Mouse (Mus musculus) midbrain, embryonic 13.5 days (tissue): Measurements from ENCODE around the gene Fzr1. TPM values are rescaled to one million over a fixed set of nuclear protein-coding genes. Genes with fewer than 3 reads are reported as not detected.

ENCODE experiments used
- ATAC-seq: fragments of 200-750 bp; cut with Nextera tagmentation; 2 replicates; pipeline ENCODE4 v1.8.0; 2017; ENCODE audit warnings: mild to moderate bottlenecking, moderate TSS enrichment, moderate library complexity
- H3K27ac ChIP-seq: fragments of 300-500 bp; sonication (generic); 2 replicates; pipeline ENCODE4 v1.5.1; 2015; ENCODE audit warnings: inconsistent platforms, mild to moderate bottlenecking, moderate library complexity
- H3K27me3 ChIP-seq: fragments of 300-500 bp; sonication (generic); 2 replicates; pipeline ENCODE4 v1.6.1; 2015; ENCODE audit warnings: mild to moderate bottlenecking, inconsistent platforms
- H3K36me3 ChIP-seq: fragments of 300-500 bp; sonication (generic); 2 replicates; pipeline ENCODE4 v1.6.1; 2015; ENCODE audit warnings: mild to moderate bottlenecking, inconsistent platforms
- H3K4me1 ChIP-seq: fragments of 300-500 bp; sonication (generic); replicated peaks from 2 replicates; pipeline ENCODE4 v1.6.1; 2015; ENCODE audit warnings: inconsistent platforms
- H3K4me2 ChIP-seq: fragments of 300-500 bp; sonication (generic); replicated peaks from 2 replicates; pipeline ENCODE4 v1.6.1; 2015; ENCODE audit warnings: moderate library complexity, mild to moderate bottlenecking, inconsistent platforms
- H3K4me3 ChIP-seq: fragments of 300-500 bp; sonication (generic); replicated peaks from 2 replicates; pipeline ENCODE4 v1.5.1; 2015; ENCODE audit warnings: mild to moderate bottlenecking, inconsistent platforms
- H3K9ac ChIP-seq: fragments of 300-500 bp; sonication (generic); replicated peaks from 2 replicates; pipeline ENCODE4 v1.6.1; 2015; ENCODE audit warnings: mild to moderate bottlenecking, inconsistent platforms
- H3K9me3 ChIP-seq: fragments of 300-500 bp; sonication (generic); 2 replicates; pipeline ENCODE4 v1.6.1; 2016; ENCODE audit warnings: mild to moderate bottlenecking, inconsistent platforms
- WGBS: fragments of 180-500 bp; shearing (Covaris S2); methylation state at CpG from one replicate; pipeline ENCODE4 v1.1.7; 2015; 5-methylcytosine and 5-hydroxymethylcytosine counted together
- microRNA-seq: library from miRNA; unstranded; fragments of <30 nt; microRNA quantifications from one replicate; pipeline ENCODE4, GENCODE M21; 2016
- polyA plus RNA-seq: library from polyadenylated mRNA; unstranded; fragments of >200 nt; fragmentation: Nextera tagmentation; extraction: Ambion mirVana; gene quantifications from 2 replicates; pipeline ENCODE4 v1.2.1, GENCODE M21; 2015

Fzr1 gene
- polyA plus RNA-seq, 1 experiment from 2014 or later = 133 TPM

GRCm38 (mm10) chr10:81318589-81319329 lies 59.6 kb downstream of the Fzr1 start:
- Histone ChIP-seq H3K4me3 (0 out of 2 replicates have a peak overlapping the region, but pooled peaks have one; percentile 96), H3K4me2 (peak overlapping the region; percentile 87), H3K9me3 (no peaks in the 10 kb centered on the region), H3K36me3 (peaks cover 66% of the 10 kb centered on the region), H3K27me3 (no peaks in the 10 kb centered on the region), H3K27ac (no peak overlapping the region), H3K4me1 (peaks cover 36% of the 10 kb centered on the region), H3K9ac (peak overlapping the region; percentile 54; the same call in 1 of the 2 replicates)
- 93% methylated on average over 13 of the region's 13 CpGs for WGBS
- ATAC-seq = no peak

DNA sequence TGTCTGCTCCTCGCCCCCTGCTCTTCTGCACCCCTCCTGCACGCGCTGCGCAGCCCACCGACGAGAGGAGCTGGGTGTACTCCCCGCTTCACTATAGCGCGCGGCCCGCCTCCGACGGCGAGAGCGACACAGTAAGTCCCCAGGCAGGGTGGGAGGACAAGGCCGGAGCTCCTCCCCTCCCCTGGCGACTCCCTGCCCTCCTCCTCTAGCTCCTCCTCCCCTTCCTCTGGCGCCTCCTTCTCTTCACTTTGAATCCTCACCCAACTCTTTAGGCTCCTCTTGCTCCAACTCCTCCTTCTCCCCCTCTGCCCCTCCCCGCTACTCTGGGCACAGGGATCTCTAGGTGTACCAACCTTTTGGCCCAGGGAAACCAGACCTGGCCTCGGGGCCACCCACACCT lies 61.0 kb downstream of the Fzr1 start:
- WGBS = 12% methylated on average over 20 of the region's 20 CpGs
- Histone ChIP-seq H3K27me3 (no peaks in the 10 kb centered on the region), H3K9ac (no peak overlapping the region; the same call in 1 of the 2 replicates), H3K4me1 (peaks cover 33% of the 10 kb centered on the region), H3K4me2 (peak overlapping the region; percentile 17; the same call in 1 of the 2 replicates), H3K4me3 (no peak overlapping the region), H3K27ac (no peak overlapping the region), H3K36me3 (peaks cover 66% of the 10 kb centered on the region), H3K9me3 (no peaks in the 10 kb centered on the region)
- ATAC-seq = no peak

GRCm38 (mm10) chr10:81316338-81317060 lies 61.8 kb downstream of the Fzr1 start:
- no peak overlapping the region for H3K4me3 ChIP-seq
- H3K36me3 ChIP-seq = peaks cover 72% of the 10 kb centered on the region
- ATAC-seq = no peak
- 0 out of 2 replicates have a peak overlapping the region, but pooled peaks have one; percentile 17 for H3K4me2 ChIP-seq
- WGBS = 42% methylated on average over 16 of the region's 16 CpGs
- H3K27me3 ChIP-seq = no peaks in the 10 kb centered on the region
- H3K9ac ChIP-seq = no peak overlapping the region; the same call in 1 of the 2 replicates
- no peak overlapping the region for H3K27ac ChIP-seq
- H3K4me1 ChIP-seq = peaks cover 25% of the 10 kb centered on the region
- no peaks in the 10 kb centered on the region for H3K9me3 ChIP-seq

Small RNA genes lying within 50 kb of the gene (microRNA-seq; reads per million reads assigned to microRNA genes)
- gene Mir1191b (not detected), gene Mir6913 (0.62 reads per million)

Other genes starting within 250 kb of the Fzr1 start
- 13.2 and 15.2 TPM in 2 replicates for gene Zbtb7a, start 243.3 kb downstream of the Fzr1 start, polyA plus RNA-seq
- 60.0 and 60.9 TPM in 2 replicates for gene Pias4, start 210.6 kb downstream of the Fzr1 start, polyA plus RNA-seq
- 565 and 579 TPM in 2 replicates for gene Eef2, start 201.9 kb downstream of the Fzr1 start, polyA plus RNA-seq
- gene Dapk3, start 195.5 kb downstream of the Fzr1 start, polyA plus RNA-seq = 48.4 and 67.3 TPM in 2 replicates
- 0.12 and 0.15 TPM in 2 replicates for gene 4930442H23Rik, start 194.7 kb downstream of the Fzr1 start, polyA plus RNA-seq
- gene Nmrk2, start 176.5 kb downstream of the Fzr1 start, polyA plus RNA-seq = 0.16 TPM in 1 of 2 replicates, not detected in the other
- 66.0 and 77.3 TPM in 2 replicates for gene Atcay, start 147.7 kb downstream of the Fzr1 start, polyA plus RNA-seq
- gene Zfr2, start 145.4 kb downstream of the Fzr1 start, polyA plus RNA-seq = 16.5 and 19.7 TPM in 2 replicates
- 7.2 and 8.8 TPM in 2 replicates for gene Matk, start 125.6 kb downstream of the Fzr1 start, polyA plus RNA-seq
- gene Mrpl54, start 111.6 kb downstream of the Fzr1 start, polyA plus RNA-seq = 138 and 148 TPM in 2 replicates
- 27.9 and 30.8 TPM in 2 replicates for gene Apba3, start 111.6 kb downstream of the Fzr1 start, polyA plus RNA-seq
- gene Tjp3, start 86.9 kb downstream of the Fzr1 start, polyA plus RNA-seq = 4.9 and 5.5 TPM in 2 replicates
- 92.8 and 99.6 TPM in 2 replicates for gene Pip5k1c, start 85.6 kb downstream of the Fzr1 start, polyA plus RNA-seq
- gene Cactin, start 57.4 kb downstream of the Fzr1 start, polyA plus RNA-seq = 35.5 and 35.8 TPM in 2 replicates
- 4.7 and 4.9 TPM in 2 replicates for gene Tbxa2r, start 49.8 kb downstream of the Fzr1 start, polyA plus RNA-seq
- gene Gipc3, start 35.2 kb downstream of the Fzr1 start, polyA plus RNA-seq = not detected in 2 replicates
- gene Hmg20b, start 28.0 kb downstream of the Fzr1 start, polyA plus RNA-seq = 46.5 and 49.8 TPM in 2 replicates
- 8.8 and 10.1 TPM in 2 replicates for gene Mfsd12, start 21.0 kb downstream of the Fzr1 start, polyA plus RNA-seq
- 0.44 and 0.70 TPM in 2 replicates for gene 4930404N11Rik, start 12.7 kb downstream of the Fzr1 start, polyA plus RNA-seq
- 73.5 TPM in 2 replicates for gene Dohh, start 5.9 kb upstream of the Fzr1 start, polyA plus RNA-seq
- gene Gm48551, start 6.0 kb upstream of the Fzr1 start, polyA plus RNA-seq = 6.9 and 7.2 TPM in 2 replicates
- gene Gm48552, start 10.5 kb upstream of the Fzr1 start, polyA plus RNA-seq = 1.2 and 2.1 TPM in 2 replicates
- 1.4 and 1.9 TPM in 2 replicates for gene Smim24, start 14.5 kb upstream of the Fzr1 start, polyA plus RNA-seq
- 13.1 and 15.2 TPM in 2 replicates for gene Nfic, start 77.1 kb upstream of the Fzr1 start, polyA plus RNA-seq
- 75.5 and 79.4 TPM in 2 replicates for gene Celf5, start 104.2 kb upstream of the Fzr1 start, polyA plus RNA-seq
- 57.1 and 58.2 TPM in 2 replicates for gene Ncln, start 117.9 kb upstream of the Fzr1 start, polyA plus RNA-seq
- 0.64 and 0.77 TPM in 2 replicates for gene S1pr4, start 121.6 kb upstream of the Fzr1 start, polyA plus RNA-seq
- 0.94 and 1.0 TPM in 2 replicates for gene Gna15, start 145.7 kb upstream of the Fzr1 start, polyA plus RNA-seq
- 74.5 and 77.1 TPM in 2 replicates for gene Gna11, start 166.7 kb upstream of the Fzr1 start, polyA plus RNA-seq
- 451 and 572 TPM in 2 replicates for gene Aes, start 181.0 kb upstream of the Fzr1 start, polyA plus RNA-seq
- 23.6 and 26.2 TPM in 2 replicates for gene Tle2, start 196.0 kb upstream of the Fzr1 start, polyA plus RNA-seq
- gene Tle6, start 222.6 kb upstream of the Fzr1 start, polyA plus RNA-seq = 2.8 and 4.4 TPM in 2 replicates
- gene BC025920, start 227.8 kb upstream of the Fzr1 start, polyA plus RNA-seq = 2.9 and 3.0 TPM in 2 replicates
- 64.7 and 67.4 TPM in 2 replicates for gene Sirt6, start 249.3 kb upstream of the Fzr1 start, polyA plus RNA-seq